Mouse (Mus musculus): ENCODE measurements around the gene Ube2d2b. TPM values are rescaled to one million over a fixed set of nuclear protein-coding genes. Genes with fewer than 3 reads are reported as not detected.

The Ube2d2b gene
- polyA plus RNA-seq, 1 experiment: not detected

- H3K4me3 ChIP-seq (ENCODE audit: insufficient read depth, low read depth, low read length): no peak overlapping the region
- no peaks in the 10 kb centered on the region for H3K36me3 ChIP-seq (ENCODE audit: control insufficient read depth, insufficient read depth, low read length)
- 45% methylated on average over 5 of the region's 5 CpGs for WGBS
- no peaks in the 10 kb centered on the region for H3K27me3 ChIP-seq (replicated peaks; ENCODE audit: control insufficient read depth, insufficient read depth, low read length)
- H3K27ac ChIP-seq (ENCODE audit: insufficient read depth, low read depth, low read length): peak overlapping the region; percentile 96
- peaks cover 11% of the 10 kb centered on the region; the same call in 1 of the 2 replicates for H3K4me1 ChIP-seq (ENCODE audit: control insufficient read depth, insufficient read depth, low read length)
- TF ChIP-seq POLR2A (IDR thresholded peaks at IDR 0.05; ENCODE audit: low read depth, low read length): no peak
- peak; percentile 93 for DNase-seq
Observed at GRCm38 (mm10) chr5:107880710-107881109, 50.8 kb downstream of the Ube2d2b start.

Other genes with a start within 250 kb of the Ube2d2b start
- gene Rpap2, start 232.7 kb upstream of the Ube2d2b start, polyA plus RNA-seq (2012; rRNA removed): 3.0 and 3.3 TPM in 2 replicates
- 0.78 and 0.91 TPM in 2 replicates for gene Glmn, start 232.2 kb upstream of the Ube2d2b start, polyA plus RNA-seq (2012; rRNA removed)
- gene Gfi1, start 104.1 kb upstream of the Ube2d2b start, polyA plus RNA-seq (2012; rRNA removed): 0.19 and 0.53 TPM in 2 replicates
- gene Evi5, start 45.0 kb downstream of the Ube2d2b start, polyA plus RNA-seq (2012; rRNA removed): 37.3 and 39.0 TPM in 2 replicates
- 16.3 and 21.5 TPM in 2 replicates for gene Rpl5, start 70.4 kb downstream of the Ube2d2b start, polyA plus RNA-seq (2012; rRNA removed)
- 4.4 and 7.0 TPM in 2 replicates for gene Fam69a, start 157.0 kb downstream of the Ube2d2b start, polyA plus RNA-seq (2012; rRNA removed)
- 5.4 and 8.1 TPM in 2 replicates for gene Mtf2, start 235.6 kb downstream of the Ube2d2b start, polyA plus RNA-seq (2012; rRNA removed)

All from kidney, adult 2 months (tissue).